Mouse (Mus musculus): Measurements from ENCODE around the gene Sapcd2.
A peak's percentile ranks its signal among the peaks of the same experiment; 100 is the strongest.
"Not testable (repeated sequence)": the region's sequence is repeated elsewhere in the genome, so short reads cannot be mapped to it uniquely, and the experiment has no call there.

Gene Sapcd2

DNA sequence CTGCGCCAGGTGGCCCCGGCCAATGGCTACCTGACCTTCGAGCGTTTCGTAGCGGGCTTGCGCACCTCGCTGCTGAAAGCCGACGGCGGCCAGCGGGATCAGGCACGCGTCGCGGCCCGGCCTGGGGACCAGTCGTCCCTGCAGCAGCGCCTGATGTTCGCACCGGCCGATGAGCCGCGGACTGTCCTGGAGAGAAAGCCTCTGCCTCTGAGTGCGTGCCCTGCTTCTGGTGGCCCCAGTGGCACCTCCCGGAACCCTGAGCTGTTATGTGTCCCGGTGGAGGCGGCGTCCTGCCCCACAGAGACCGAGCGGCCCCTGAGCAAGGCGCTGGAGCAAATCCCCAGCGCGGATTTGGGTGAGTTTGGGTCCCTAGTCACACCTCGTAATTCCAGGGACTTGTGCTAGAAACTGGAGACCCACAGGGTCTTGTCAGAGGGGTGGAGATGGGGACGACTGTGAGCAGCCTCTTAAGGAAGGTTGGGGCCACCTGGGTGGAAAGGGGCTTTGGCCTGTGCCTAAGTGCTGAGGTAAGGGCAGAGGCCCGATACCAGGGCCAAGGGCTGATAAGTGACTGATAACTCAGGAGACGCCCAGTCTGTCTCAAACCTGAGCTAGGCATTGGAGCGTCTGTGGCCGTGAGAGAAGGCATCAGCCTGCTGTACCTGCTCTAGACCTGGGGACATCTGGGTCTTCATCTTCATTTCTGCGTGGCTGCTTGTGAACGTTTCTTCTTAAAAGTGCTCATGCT, 697 bp downstream of the Sapcd2 start:
- DNase-seq (ENCODE audit: low read depth) = peak; percentile 26

DNA sequence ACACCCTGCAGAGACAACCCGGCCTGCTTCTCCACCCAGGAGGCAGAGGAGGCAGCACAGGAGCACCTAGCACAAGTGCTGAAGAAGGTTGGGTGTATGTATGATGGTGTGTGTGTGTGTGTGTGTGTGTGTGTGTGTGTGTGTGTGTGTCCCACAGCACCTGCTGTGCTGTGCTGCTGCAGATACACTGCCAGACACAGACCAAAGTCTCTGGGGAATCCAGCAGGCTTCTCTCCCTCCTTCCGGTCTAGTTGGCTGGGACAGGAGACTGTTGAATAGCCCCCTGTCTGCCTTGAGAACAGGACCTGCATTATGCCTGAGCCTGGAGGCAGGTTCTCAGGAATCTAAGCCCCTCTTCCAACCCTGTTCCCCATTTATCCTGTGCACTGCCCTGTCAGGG, 1.3 kb downstream of the Sapcd2 start:
- DNase-seq (ENCODE audit: low read depth) = no peak

DNA sequence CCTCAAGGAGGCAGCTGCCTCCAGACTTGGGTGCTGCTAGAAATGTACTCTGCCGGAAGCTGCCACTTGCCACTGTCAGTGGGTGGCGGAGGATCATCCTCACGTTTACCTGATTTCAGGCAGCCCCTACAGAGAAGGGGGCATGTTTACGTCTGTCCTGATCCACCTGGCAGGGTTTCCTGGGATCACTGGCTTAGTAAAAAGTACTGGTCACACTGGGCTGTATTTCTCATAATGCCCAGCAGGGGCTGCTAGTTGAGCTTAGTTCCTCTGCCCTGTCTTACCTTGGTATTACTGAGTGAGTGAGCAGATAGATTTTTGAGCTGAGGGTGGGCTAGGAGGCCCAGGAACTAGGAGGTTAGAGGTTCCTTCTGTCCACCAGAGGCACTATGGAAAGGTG, 4.5 kb downstream of the Sapcd2 start:
- DNase-seq (ENCODE audit: low read depth) = peak; percentile 70

DNA sequence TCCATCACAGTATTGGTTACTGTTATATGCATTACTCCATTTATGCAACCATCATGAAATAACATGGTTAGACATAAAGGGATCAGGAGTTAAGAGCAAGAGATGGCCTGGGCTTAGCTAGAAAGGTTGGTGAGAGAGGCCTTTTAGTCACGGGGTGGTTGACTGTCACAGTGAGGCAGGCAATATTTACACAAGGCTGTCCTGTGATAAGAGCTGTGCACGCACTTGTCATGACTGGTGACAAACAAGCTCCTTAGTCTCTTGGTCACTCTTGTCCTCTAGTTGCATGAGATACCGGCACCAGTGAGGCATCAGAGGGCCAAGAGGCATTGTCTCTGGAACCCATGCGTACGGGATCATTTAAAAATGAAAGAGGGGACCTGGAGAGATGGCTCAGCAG, 12.4 kb downstream of the Sapcd2 start:
- no peak for DNase-seq (ENCODE audit: low read depth)

DNA sequence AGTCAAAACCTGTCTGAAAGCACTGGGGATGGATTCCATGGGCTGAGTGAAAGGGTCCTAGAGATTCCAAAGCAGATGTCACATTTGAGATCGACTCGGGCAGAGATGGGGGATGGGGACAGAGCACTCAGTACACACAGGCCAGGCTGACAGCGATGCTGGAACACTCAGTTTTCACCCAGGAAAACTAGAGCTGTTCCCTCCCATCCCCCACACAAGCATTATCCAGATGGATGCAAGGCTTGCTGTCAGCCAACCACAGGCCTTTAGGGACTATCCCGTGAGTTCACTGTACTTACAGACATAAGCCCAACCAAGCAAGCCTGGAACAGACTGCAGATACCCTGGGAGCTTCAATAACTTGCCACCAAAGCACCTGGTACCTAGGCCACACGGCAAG, 19.1 kb downstream of the Sapcd2 start:
- no peak for DNase-seq (ENCODE audit: low read depth)

DNA sequence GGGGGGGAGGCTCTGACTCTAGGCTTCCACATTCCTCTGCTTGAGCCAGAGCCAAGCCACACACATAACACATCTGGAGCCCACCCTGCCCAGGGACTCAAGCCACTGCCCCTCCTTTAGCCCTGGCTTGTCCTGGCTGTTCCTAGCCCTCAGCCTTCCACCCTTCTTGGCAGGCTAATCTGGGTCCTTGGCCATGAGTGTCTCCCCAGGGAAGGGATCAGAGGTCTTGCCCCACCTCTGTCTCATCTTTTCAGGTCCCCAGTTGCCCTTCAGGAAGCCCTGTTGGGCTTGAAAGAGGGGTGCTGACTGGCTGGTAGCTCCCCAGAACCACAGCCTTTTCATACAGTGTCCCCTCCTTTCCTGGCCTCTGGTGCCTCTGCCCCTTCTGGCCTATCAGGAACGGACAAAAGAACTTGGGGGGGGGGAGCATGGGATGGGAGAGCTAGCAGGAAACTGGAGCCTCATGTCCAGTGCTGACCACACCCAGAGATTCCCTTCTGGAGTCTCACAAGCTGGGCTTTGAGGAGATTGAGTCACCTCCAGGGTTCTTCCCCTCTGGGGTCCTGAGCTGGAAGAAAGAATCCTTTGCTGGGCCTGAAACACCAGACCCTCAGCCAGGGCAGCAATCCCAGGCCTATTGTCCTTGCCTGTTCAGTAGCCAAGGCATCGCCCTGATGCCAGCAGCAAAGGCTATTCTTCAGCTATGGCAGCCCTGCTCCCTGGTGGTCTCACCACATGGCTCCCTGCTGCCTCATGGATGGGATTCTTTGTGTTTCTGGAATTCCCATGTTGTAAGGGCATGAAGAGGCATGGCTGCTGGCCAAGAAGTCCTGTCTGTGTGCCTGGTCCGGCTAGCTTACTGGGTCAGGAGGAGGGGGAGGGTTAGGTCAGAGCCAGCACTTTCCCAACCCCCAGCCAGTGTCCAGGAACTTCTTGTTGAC, 22.4 kb downstream of the Sapcd2 start:
- no peak for DNase-seq (ENCODE audit: low read depth)

DNA sequence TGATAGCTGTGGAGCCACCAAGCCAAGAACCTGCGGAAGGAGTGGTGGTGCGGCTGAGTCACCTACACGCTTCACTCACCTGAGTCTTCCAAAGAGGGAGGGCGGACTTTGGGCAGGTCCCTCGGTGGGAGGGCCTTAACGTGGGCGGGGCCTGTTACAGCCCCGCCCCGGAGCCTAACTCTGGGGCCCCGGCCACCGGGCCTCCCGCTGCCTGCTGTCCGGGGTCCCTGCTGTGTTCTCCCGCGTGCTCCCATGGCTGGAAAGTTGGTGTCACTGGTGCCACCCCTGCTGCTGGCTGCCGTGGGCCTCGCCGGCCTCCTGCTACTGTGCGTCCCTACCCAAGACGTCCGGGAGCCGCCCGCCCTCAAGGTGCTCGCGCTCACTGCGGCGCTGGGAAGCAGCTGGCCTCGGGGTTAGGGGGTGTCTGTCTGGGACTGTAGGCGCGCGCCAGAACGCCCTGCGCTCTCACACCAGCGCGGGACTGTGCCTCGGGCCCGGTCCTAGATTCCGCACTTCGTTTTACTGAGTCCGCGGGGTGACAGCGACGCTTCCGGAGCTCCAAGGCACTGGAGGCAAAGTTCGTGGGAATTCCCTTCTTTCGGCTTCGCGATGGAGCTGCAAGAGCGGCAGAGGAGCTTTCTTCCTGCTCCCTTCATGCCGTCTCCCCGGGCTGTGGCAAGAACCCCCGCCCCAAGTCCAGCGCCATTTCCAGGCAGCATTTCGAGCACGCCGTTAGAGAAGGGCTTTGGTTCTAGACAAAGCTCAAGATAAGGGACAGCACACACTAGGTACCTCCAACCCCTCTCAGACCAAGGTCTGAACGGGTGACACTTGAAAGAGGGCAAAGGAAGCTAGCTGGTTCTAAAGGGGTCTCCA, 23.8 kb downstream of the Sapcd2 start, which contains the start of gene Entpd2:
Gene Entpd2 (plus strand): TSS at position 154 of the 876 bp plus-strand sequence.
- no peak for DNase-seq (ENCODE audit: low read depth)

DNA sequence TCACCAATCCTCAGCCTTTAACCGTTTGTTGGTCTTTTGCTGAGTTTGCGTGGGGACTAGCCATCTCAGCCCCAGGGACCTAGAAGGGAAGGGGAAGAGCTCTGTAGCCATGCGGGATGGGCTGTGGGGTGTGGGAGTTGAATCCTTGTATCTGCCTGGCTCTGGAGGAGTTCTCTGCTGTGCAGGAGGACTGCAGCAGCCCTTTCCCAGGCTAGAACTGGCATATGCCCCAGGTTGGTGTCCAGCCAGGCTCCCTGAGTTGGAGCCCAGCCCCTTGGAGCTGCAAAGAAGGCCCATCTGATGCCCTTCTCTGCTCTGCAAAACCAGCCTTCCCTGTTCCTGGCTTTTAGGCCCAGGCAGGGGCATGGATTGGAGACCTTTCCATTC, 24.5 kb downstream of the Sapcd2 start:
- no peak for DNase-seq (ENCODE audit: low read depth)

DNA sequence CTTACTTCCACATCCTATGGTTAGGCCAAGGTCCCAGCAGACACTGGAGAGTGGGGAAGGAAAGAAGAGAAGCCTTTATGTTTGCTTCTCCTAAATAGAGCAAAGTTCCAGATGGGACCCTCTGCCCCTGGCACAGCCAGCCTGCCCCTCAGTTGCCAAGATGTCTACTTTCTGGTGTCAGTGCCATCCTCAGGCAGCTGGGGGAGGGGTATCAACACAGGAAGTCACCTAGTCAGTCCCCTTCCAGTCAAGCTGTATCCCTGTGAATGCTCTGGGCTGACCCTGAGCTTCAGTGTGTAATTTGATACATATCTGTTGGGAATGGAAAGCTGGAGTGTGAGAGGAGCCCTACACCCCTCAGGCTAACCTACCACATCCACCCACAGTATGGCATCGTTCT, 24.9 kb downstream of the Sapcd2 start:
- DNase-seq (ENCODE audit: low read depth) = no peak

DNA sequence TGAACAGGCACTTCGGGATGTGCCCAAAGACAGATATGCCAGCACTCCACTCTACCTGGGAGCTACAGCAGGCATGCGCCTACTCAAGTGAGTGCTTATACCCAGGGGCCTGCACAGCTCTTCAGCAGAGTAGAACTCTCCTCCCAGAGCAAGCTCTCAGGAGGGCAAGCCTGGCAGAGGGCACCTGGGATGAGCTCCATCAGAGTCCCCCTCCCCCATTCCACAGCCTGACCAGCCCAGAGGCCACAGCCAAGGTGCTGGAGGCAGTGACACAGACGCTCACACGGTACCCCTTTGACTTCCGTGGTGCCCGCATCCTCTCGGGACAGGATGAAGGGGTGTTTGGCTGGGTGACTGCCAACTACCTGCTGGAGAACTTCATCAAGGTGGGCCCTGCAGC, 25.9 kb downstream of the Sapcd2 start:
- DNase-seq (ENCODE audit: low read depth) = no peak

DNA sequence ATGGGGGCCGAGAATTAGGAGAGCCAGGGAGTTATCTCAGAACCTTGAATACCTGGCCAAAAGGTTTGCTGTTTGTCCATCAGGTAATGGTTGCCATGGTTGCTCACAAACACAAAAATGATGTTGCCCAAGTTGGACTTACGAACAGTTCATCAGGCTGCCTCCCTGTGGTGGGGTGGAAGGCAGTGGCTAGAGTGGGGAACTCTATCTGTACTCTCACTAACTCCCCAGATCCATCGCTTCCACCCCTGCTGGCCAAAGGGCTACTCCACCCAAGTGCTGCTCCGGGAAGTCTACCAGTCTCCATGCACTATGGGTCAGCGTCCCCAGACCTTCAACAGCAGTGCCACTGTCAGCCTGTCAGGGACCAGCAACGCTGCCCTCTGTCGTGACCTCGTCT, 26.9 kb downstream of the Sapcd2 start, which contains the start of gene Npdc1:
Gene Npdc1 (plus strand): TSS at position 301 of the 400 bp plus-strand sequence.
- DNase-seq (ENCODE audit: low read depth) = no peak

DNA sequence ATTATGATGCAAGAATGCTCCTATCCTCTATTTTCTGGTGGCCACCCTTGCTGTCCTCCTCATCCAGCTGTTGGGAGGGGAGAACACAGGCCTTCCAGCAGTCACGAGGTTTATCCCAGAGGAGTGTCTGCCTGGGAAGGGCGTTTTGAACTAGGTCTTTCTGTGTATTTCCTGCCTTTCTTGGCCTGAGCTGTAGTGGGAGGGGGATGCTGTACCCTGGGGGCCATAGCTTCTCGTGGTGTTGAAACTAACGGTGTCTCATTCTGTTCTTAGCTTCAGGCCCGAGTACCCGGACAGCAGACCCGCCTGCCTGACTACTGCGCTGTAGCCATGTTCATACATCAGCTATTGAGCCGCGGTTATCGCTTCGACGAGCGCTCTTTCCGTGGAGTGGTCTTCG, 28.2 kb downstream of the Sapcd2 start:
- DNase-seq (ENCODE audit: low read depth) = no peak

DNA sequence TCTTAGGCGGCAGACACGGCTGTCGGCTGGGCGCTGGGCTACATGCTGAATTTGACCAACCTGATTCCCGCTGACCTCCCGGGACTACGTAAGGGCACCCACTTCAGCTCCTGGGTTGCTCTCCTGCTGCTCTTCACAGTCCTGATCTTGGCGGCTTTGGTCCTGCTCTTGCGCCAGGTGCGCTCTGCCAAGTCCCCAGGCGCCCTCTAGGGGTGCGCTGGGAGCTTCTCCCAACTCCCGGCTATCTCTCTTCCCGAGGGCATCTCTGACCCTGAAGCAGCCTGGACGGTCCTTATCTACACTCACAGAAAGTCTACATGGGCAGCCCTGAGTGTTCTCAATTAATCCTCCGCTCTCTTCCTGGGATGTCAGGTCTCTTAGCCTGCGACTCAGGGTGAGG, 28.6 kb downstream of the Sapcd2 start:
- DNase-seq (ENCODE audit: low read depth) = peak; percentile 42

DNA sequence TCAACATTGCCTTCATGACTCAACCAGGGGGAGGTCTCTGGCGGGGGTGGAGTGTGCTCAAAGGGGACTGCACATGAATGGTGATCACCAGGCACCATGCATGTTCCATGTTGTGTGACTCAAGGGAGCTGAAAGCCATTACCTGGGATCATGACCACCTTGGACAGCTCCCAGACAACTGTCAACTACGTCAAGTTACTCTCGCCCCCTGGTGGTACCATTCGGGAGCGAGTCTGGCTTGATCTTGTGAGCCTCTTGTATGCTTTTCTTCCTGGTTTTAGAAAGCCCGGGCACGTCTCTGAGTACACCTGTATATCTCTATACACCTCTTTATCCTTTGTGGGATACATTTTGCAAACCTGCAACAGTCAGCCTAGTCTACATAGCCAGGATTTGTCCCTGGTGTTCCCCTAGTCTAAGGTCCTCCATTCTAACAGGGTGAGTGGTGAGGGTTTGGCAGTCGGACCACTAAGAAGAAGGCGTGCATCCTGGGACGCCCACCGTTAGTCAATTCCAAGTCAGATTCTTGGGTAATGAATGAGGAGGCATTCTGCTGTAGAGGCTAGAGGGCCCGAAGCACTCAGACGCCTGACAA, 30.4 kb downstream of the Sapcd2 start:
- peak; percentile 88 for DNase-seq (ENCODE audit: low read depth)

DNA sequence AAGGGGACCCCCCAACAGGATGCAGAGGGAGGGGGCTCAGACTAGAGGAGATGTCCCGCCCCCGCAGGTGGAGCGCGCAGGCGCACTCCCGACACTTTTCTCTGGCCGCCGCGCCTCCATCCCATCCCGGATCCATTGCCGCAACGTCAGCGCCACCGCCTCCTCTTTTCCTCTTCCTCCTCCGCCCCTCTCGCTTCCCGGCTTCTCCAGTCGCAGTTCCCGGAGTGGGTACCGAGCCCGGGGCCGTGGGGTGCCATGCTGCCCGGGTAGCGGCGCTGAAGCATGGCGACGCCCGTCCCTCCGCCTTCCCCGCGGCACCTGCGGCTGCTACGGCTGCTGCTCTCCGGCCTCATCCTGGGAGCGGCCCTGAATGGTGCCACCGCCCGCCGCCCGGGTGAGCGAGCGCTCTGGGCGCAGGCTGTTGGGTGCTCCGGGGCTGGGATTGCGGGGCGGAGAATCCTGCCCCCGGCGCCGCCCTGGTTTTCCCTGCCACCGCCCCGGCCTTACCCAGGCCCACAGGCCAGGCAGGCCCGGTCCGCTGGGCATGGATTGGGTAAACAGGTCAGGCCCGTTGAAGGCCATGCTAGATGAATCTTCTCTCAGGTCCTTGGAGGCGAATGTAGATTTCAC, 31.0 kb downstream of the Sapcd2 start:
- peak; percentile 30 for DNase-seq (ENCODE audit: low read depth)

DNA sequence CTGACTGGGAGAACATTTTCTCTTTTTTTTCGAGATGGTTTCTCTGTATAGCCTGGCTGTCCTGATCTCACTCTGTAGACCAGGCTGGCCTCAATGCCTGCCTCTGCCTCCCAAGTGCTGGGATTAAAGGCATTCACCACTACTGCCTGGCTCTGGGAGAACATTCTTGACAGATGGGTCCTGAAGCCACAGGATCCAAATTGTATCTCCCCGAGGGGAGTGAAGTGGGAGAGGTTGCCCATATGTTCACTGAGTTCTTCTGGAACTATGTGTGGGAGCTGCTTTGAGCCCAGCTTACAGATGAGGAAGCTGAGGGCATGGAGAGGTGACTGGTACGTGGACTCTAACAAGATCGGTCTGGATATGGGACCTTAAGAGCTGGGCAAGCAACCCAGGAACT, 31.9 kb downstream of the Sapcd2 start:
- no peak for DNase-seq (ENCODE audit: low read depth)

DNA sequence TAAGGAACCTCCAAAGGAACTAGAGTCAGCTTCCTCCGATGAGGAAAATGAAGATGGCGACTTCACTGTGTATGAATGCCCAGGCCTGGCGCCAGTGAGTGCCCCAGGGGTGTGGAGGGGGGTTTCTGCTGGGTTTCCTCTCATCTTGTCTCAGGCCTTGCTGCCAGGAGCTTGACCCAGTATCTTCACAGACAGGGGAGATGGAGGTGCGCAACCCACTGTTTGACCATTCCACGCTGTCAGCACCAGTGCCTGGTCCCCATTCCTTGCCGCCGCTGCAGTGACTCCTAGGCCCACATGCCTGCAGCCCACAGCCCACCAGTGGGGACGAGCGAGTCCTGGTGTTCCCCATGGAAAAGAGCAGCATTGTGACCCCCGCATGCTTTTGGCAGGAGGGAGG, 36.8 kb downstream of the Sapcd2 start:
- no peak for DNase-seq (ENCODE audit: low read depth)

DNA sequence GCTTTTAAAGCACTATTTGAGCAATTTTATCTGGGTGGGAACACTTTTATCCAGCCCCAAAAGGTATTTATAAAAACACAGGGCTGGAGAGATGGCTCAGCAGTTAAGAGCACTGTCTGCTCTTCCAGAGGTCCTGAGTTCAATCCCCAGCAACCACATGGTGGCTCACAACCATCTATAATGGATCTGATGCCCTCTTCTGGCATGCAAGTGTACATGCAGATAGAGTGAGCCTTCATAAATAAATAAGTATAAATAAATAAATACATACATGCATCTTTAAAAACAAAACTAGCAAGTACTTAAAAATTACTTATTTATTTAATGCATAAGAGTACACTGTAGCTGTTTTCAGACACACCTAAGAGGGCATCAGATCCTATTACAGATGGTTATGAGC, 41.3 kb downstream of the Sapcd2 start:
- not testable (repeated sequence) for DNase-seq (ENCODE audit: low read depth)

DNA sequence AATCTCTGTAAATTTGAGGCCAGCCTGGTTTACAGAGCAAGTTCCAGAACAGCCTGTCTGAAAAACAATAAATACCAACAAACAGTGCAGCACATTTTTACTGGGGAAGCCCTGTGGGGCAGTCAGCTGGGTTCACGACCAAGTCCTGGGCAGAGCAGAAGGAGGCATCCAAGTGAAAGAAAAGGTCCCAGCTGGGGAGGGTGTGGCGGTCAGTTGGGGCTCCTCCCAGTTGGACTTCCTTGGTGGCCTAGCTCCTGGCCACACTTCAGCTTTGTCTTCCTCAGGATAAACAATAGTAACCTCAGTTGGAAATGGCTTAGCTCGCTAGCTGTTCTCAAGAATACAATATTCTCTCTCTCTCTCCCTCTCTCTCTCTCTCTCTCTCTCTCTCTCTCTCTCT, 45.3 kb downstream of the Sapcd2 start:
- no peak for DNase-seq (ENCODE audit: low read depth)

DNA sequence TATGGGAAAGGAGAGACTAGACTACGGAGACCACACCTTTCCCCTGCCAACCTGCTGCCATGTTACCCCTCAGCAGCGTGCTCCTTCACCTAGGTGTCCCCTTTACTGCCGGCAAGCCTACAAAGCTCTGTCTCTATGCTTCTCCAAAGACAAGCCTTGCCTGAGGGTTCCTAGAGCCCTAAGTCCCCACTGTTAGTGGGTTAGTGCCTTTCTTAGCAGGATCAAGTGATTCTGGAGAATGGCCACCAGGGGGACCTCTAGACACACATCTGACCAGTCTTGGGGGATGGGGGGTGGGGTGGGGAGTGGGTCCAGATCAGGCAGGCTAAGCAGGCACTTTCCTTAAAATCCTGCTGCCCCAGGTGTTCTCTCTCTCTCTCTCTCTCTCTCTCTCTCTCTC, 49.8 kb downstream of the Sapcd2 start:
- peak; percentile 81 for DNase-seq (ENCODE audit: low read depth)
